Mouse (Mus musculus) right cerebral cortex, adult 2 months (tissue): ENCODE data around the gene Gm16503.
"Not testable (repeated sequence)": the region's sequence is repeated elsewhere in the genome, so short reads cannot be mapped to it uniquely, and the experiment has no call there.

Source experiments
- DNase-seq, 2 experiments: peaks; one replicate each; pipeline ENCODE4 v3.0.0; 2021 to 2022; ENCODE audit warnings: low spot score in 2 of 2

Gene Gm16503

GRCm38 (mm10) chr4:147539918-147540317 is at the start of gene Gm16503:
Gene Gm16503 (plus strand): TSS chr4:147540218.
- not testable (repeated sequence) for DNase-seq

GRCm38 (mm10) chr4:147492117-147492516 is 47.9 kb upstream of the Gm16503 start, which contains the start of gene Zfp982:
Gene Zfp982 (plus strand): TSS chr4:147492417.
- not testable (repeated sequence) for DNase-seq

GRCm38 (mm10) chr4:147498772-147499613 is 41.0 kb upstream of the Gm16503 start:
- DNase-seq, result not testable (repeated sequence)

- DNase-seq, result no peak
Observed at GRCm38 (mm10) chr4:147509174-147509573, 30.8 kb upstream of the Gm16503 start.

GRCm38 (mm10) chr4:147518981-147519380 is 21.0 kb upstream of the Gm16503 start:
- no peak for DNase-seq

GRCm38 (mm10) chr4:147520100-147520499 is 19.9 kb upstream of the Gm16503 start:
- DNase-seq, result no peak

GRCm38 (mm10) chr4:147525125-147525524 is 14.9 kb upstream of the Gm16503 start:
- DNase-seq, result no peak

GRCm38 (mm10) chr4:147530366-147530765 is 9.7 kb upstream of the Gm16503 start:
- DNase-seq, result no peak

GRCm38 (mm10) chr4:147535916-147536315 is 4.1 kb upstream of the Gm16503 start:
- DNase-seq, result not testable (repeated sequence)

GRCm38 (mm10) chr4:147537702-147538101 is 2.3 kb upstream of the Gm16503 start:
- DNase-seq, result no peak

- no peak for DNase-seq
Observed at GRCm38 (mm10) chr4:147541105-147541504, 1.1 kb downstream of the Gm16503 start.

- DNase-seq, result not testable (repeated sequence)
Observed at GRCm38 (mm10) chr4:147553071-147553470, 13.1 kb downstream of the Gm16503 start, which contains the start of gene Zfp985. Gene Zfp985 (plus strand): TSS chr4:147553277.

GRCm38 (mm10) chr4:147554361-147554760 is 14.3 kb downstream of the Gm16503 start:
- DNase-seq, result not testable (repeated sequence)

GRCm38 (mm10) chr4:147556921-147557320 is 16.9 kb downstream of the Gm16503 start:
- DNase-seq, result not testable (repeated sequence)

GRCm38 (mm10) chr4:147558011-147558410 is 18.0 kb downstream of the Gm16503 start:
- DNase-seq, result not testable (repeated sequence)

- not testable (repeated sequence) for DNase-seq
Observed at GRCm38 (mm10) chr4:147559096-147559495, 19.1 kb downstream of the Gm16503 start.

GRCm38 (mm10) chr4:147565426-147566220 is 25.6 kb downstream of the Gm16503 start:
- DNase-seq, result no peak

GRCm38 (mm10) chr4:147571156-147571555 is 31.1 kb downstream of the Gm16503 start:
- not testable (repeated sequence) for DNase-seq

GRCm38 (mm10) chr4:147579371-147579770 is 39.4 kb downstream of the Gm16503 start:
- DNase-seq, result not testable (repeated sequence)

GRCm38 (mm10) chr4:147586511-147587473 is 46.8 kb downstream of the Gm16503 start:
- no peak for DNase-seq
